Mouse (Mus musculus) brain, adult 2 months (tissue): Measurements from ENCODE around the gene Ppm1m.

Source experiments
- DNase-seq: peaks from one replicate; pipeline ENCODE4 v3.0.0; 2011; ENCODE audit warnings: low read depth, low spot score

Ppm1m gene

DNA sequence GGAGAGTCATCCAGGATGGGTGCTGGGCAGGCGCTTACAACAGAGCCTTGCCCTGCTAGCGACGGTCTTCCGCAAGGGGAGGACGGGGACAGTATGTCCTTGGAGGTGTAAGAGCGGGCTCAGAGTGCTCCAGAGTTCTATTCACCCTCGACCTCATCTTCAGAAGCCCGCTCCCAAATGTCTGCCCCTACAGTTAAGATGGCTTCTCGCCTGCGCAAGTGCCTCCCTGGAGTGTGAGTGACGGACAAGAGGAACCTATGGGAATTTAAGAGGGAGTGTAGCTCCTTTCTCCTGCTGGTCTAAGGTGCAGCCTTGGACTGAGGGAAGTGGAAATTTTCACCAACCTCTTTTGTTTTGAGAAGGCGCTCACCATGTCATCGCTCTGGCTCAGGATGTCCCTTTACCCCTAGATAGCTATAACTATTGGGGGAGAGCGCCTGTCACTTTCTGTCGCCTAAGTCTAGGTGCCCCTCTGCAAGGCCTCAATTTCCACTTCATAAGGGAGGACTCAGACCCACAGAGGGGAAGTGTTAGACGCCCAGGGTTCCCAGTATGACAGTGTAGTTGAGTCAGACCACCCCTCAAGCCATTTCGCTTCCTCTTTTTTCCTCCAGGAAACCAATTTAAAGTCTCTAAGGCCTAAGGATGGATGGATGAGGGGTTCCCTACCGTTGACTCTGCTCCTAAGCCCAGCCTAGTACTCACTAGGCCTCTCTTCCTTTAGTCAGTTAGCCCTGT, at the start of gene Ppm1m:
Ppm1m (minus strand) TSS at position 212 of the 738 bp plus-strand sequence.
- DNase-seq, result peak; percentile 40

DNA sequence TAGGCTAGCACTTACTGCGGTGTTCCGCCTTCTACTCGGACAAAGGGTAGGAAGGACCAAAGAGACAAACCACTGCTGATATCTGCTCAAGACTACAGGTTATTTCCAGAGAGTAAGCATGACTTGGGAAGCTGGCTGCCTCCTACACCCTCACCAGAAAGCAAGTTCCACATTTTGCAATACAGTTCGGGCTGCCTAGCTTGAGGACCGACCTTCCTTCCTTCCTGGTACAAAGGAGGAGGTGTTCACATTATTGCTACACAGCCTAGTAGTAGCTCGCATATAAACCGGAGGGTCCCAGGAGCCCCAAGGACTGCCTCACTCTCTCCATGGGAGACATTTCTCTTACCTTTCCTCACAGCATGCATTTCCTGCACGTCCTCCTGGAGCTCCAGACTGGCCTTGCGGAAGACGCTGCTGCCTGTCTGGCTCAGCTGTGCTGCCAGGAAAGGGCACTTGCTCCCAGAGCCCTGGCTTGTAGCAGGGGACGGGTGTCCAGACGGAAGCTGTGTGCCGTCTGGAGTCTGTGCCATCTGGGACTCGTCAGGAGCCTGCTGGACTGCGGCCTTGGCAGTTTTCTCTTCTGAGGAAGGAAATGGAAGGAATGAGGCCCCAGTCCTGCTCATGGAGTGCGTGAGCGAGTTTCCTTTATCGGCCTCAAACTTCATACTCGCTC, 43.4 kb upstream of the Ppm1m start:
- peak; percentile 95 for DNase-seq

DNA sequence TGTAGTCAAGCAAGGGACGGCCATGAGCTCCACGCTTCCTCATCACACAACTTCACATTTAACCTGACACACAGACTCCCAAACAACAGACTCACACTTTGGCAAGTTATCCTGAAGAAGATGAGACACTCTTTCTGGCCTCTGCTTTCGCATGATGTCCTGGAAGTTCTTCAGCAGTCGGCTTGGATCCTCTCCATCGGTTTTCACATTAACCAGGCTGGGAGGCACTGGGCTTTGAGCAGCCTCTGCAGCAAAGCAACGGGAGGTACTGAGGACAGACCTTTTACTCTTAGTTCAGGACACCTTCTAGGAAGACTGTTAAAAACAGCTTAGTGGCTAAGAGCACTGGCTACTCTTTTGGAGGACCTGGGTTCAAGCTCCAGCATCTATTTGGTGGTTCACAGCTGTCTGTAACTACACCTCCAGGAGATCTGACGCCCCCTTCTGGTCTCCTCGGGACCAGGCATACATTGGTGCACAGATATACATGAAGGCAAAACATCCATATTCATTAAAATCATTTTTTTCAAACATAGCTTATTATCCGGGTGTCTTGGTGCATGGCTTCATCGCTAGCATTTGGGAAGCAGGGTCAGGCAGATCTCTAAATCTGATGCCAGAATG, 42.1 kb upstream of the Ppm1m start:
- DNase-seq, result no peak

DNA sequence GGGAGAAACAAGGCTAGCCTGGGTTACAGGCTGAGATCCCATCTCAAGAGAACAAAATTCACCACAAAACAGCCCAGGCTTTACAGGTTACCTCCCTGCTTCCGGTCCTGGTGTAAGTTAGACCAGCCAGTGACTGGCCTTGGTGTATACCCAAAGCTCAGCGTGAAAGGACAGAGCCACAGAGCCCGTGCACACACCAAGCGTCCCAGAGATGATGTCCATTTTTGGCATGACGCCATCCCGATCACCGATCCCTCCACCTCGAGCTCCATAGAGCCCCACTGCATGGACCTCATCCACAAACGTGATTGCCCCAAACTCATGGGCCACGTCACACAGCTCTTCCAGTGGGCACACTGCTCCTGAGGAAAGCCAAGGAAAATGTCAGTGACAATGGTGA, 38.3 kb upstream of the Ppm1m start:
- DNase-seq, result no peak

DNA sequence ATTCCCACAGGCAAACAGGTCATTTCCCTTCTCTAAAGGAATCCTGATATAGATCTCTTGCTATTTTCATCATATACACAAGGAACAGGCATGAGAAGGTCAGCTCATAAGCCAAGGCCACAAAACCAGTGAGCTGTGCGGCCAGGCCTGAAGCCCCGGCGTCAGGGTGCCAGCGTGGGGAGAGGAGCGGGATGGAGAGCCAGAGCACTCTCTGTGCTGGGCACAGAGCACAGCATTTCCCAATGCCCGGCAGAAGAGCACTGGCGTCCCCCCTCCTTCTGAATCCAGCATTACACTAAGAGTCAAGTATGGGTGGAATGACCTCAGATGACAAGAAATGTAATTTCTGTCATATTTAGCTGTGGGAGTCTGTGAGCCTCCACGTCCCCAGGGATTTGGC, 37.9 kb upstream of the Ppm1m start:
- no peak for DNase-seq

DNA sequence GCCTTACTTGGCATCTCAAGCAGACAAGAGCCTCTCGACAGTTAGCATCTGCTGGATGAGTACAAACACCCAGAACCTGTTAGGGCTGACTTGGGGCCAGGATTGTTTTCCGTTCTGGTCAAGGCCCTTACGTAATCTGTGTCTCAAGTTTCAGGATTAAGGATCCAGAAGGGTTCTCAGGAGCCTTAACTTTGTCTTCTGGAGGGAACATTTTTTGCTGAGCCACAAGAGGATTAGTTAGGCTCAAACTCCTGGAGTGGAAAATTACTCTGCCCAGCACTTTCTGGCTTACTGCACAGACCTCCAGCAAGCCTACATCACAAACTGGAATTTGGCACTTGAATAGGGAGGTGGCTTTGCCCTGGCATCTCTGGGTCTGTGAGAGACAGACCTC, 37.3 kb upstream of the Ppm1m start:
- DNase-seq, result no peak

DNA sequence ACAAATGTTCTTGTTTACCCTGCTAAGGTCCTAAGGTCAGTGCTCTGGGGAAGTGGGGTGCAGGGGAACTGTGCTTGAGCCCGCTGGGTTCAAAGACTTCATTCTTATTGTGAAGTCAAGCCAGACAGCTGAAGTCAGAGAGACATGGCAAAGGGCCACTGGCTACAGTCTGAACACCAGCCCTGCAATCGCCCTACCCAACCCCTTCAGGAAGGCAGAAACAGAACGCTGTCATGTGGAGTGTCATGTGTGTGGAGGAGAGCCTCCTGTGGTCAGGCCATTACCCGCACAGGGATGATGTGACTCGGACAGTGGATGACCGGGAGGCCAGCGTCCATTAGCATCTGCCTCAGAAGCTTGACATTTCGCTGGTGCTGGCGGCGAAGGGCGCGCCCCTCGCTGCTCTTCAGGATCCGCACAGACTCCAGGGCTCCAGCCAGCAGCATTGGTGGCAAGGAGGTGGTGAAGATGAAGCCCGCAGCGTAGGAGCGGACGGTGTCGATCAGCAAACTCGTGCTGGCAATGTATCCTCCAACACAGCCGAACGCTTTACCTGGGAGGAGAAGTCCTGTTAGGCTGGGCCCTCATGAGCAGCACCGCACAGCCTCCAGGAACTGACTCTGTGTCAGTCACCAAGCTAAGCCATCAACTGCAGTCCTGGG, 36.7 kb upstream of the Ppm1m start:
- no peak for DNase-seq

DNA sequence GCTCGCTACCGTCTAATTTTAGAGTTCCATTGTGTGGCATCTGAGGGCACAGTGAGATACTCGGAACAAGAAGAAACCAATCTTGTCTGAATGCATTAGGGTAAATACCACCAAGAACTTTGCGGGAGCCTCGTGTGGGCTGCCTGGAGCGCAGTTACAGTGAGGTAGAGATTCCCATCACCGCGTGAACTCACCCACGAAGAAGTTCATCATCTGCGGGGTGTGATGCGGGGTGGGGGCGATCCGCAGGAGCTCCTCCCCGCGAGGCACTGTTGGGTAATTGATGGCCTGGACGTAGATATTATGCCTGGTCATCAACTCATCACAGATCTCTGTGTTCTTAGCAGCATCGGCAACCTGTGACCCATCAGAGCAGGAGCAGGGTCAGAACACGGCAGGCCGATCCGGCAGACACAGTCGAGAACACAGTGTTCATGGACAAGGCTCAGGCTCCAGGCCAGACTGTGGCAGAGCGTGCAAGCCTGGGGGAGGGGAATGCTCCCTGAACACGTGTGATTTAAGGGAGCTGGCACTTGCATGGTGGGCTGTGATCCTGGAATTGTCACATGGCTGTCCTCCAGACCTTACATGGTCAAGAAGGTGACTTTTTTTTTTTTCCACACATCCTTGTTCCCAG, 35.8 kb upstream of the Ppm1m start:
- peak; percentile 70 for DNase-seq

DNA sequence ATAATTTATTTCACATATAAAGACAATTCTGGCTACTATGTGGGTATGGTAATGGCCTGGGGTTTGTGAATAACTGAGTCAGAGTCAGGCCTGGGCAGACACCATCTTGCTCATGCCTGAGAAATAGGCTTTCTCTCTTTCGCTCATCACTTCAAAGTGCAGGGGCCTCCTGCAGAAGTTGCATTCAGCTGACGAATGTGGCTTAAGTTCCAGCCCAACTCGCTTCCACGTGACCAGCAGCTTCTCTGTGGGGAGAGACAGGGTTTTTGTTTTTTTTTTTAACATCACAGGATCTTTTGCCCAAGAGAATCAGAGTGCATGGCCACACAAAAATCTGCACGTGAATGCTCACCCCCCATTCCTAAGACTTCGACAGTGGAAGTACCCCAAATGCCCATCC, 34.4 kb upstream of the Ppm1m start:
- no peak for DNase-seq

DNA sequence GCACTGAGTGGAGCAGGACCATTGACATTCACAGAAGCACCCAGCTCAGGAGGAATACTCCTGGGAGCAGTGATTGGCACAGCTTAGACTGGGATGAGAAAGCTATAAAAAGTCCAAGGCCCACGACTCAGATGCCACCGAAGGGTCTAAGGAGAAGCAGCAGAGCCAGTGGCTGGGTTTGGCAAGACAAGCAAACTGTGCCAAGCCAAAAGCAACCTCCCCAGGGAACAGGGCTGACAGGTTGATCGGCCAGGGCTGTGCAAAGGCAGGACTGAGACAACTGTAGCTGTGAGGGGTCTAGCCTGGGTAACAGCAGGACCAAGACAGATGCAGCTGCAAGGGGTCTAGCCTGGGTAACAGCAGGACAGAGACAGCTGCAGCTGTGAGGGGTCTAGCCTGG, 33.4 kb upstream of the Ppm1m start:
- DNase-seq, result no peak

DNA sequence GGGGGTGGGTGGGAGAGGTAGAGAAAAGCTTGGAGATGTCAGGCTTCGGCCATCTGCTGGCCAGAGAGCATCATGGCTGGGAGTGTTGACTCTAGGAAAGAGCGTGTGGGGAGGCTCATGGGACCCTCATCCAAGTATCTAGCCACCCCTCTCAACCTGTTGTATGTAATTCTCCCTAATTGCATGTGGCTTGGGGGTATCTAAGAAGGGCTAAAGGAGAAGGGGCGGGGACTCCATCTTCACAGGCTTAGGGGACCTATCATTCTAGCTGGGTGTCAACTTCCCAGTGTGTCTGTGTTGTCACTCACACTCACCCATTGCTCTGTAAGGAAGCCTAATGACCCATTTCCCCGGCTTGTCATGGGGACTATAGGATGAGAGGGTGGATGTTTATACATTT, 32.3 kb upstream of the Ppm1m start:
- no peak for DNase-seq

DNA sequence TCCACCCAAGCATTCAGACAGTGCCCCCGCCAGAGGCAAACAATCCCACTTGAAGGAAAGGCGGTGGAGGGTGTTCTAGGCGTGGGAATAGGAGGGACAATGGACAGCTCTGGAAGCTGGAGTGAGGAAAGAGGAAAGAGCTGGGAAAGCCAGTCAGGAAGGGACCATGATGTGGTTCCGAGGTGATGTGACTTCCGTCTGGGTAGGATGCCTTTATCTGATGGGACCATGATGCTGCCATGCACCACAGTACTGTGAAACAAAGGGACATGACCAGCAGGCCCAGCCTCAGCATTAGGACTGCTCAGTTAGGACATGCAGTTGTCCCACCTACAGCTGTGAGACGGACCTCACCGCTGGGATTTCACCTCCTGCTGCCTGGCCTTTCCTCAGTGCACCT, 31.7 kb upstream of the Ppm1m start:
- no peak for DNase-seq

DNA sequence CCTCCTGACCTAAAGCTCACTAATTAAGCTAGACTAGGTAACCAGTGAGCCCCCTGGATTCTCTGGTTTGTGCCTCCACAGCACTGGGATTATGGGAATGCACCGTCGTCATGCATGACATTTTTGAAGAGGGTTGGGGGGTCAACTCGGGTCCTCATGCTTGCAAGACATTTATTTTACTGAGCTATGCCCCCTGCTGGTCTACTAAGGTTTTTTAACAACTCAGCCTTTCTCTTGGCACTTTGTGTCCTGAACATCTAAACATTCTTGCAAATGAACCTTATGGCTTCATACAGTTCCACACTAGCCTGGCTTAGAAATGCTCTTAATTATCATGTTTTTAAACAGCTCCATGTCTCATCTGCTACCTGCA, 31.2 kb upstream of the Ppm1m start:
- peak; percentile 45 for DNase-seq

DNA sequence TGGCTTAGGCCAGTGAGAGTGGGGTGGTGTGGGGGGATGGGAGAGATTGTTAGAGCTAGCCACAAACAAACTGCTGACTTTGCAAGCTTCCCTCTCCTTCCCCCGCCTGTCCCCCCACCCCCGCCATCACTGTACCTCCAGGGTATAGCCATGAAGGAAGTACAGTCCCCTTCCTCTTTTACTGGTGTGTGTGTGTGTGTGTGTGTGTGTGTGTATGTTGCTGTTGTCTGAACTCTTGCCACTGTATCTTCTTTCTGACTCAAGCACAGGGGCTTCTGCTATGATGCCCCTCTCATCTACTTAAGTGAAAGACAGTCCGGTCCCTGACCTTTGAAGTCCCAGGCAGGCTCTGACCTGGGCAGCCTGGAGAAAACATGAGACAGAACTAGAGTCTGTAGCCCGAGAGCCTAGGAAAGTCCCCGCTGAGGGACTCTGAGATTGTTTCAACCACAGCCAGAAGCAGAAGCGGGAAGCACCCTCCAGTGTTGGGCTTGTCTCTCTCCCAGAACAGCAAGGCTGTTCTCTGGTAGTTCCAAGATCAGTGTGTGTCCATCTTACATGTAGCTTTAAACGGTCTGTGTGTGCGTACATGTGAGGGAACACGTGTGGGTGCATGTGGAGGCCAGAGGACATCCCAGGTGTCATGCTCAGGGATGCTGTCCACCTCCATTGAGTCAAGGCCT, 30.6 kb upstream of the Ppm1m start:
- DNase-seq, result peak; percentile 48

DNA sequence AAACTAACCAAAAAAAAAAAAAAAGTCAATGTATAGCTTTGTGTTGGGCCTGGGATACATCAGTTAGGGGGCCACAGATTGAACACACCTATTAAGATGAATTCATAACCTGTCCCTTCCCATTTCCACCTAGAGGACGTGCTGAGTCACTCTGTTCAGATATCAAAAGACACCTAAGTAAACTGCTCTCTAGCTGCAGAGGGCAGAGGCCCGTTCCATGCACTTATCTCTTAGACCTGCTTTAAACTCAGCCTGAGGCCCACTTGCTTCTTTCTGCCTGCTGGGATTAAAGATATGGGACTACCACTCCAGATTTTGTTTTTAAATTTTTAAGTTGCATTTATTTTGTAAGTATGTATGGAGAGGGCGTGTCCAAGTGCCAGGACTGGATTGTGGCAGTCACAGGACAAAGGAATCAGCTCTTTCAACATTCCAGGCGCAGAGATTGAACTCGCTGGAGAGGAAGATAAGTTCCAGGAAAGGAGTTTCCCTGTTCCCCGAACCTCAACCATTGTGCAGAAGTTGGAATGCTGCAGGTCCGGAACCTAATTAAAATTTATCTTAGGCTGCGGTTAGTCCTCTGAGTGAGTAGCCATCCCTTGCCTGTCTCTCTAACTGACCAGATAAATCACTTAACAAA, 28.4 kb upstream of the Ppm1m start:
- DNase-seq, result no peak

DNA sequence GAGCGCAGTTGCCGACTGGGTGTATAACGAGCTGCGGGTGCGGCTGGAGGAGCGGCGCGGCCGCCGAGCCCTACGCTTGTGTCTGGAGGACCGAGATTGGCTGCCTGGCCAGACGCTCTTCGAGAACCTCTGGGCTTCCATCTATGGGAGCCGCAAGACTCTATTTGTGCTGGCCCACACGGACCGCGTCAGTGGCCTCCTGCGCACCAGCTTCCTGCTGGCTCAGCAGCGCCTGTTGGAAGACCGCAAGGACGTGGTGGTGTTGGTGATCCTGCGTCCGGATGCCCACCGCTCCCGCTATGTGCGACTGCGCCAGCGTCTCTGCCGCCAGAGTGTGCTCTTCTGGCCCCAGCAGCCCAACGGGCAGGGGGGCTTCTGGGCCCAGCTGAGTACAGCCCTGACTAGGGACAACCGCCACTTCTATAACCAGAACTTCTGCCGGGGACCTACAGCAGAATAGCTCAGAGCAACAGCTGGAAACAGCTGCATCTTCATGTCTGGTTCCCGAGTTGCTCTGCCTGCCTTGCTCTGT, 26.7 kb upstream of the Ppm1m start:
- peak; percentile 81 for DNase-seq

DNA sequence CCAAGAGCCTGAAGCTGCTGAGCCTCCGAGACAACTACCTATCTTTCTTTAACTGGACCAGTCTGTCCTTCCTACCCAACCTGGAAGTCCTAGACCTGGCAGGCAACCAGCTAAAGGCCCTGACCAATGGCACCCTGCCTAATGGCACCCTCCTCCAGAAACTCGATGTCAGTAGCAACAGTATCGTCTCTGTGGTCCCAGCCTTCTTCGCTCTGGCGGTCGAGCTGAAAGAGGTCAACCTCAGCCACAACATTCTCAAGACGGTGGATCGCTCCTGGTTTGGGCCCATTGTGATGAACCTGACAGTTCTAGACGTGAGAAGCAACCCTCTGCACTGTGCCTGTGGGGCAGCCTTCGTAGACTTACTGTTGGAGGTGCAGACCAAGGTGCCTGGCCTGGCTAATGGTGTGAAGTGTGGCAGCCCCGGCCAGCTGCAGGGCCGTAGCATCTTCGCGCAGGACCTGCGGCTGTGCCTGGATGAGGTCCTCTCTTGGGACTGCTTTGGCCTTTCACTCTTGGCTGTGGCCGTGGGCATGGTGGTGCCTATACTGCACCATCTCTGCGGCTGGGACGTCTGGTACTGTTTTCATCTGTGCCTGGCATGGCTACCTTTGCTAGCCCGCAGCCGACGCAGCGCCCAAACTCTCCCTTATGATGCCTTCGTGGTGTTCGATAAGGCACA, 26.1 kb upstream of the Ppm1m start:
- no peak for DNase-seq

DNA sequence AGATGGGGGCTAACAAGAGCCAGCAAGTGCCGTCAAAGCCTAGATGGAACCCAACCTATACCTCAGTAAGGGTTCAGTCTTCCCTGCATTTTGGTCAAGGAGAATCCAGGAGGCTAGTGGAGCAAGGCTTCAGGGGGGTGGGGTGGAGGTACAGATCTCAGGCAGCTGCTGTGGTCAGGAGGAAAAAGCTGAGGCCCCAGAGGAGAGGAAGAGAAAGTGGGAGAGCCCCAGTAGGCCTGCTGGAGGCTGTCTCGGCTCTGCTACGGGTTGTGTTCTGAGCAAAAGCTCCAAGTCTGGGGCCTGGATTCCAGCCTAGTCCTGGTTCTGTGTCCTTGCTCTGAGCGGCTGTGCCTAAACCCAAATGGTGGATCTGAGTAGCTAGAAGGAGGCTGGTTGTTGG, 23.4 kb upstream of the Ppm1m start:
- DNase-seq, result no peak

DNA sequence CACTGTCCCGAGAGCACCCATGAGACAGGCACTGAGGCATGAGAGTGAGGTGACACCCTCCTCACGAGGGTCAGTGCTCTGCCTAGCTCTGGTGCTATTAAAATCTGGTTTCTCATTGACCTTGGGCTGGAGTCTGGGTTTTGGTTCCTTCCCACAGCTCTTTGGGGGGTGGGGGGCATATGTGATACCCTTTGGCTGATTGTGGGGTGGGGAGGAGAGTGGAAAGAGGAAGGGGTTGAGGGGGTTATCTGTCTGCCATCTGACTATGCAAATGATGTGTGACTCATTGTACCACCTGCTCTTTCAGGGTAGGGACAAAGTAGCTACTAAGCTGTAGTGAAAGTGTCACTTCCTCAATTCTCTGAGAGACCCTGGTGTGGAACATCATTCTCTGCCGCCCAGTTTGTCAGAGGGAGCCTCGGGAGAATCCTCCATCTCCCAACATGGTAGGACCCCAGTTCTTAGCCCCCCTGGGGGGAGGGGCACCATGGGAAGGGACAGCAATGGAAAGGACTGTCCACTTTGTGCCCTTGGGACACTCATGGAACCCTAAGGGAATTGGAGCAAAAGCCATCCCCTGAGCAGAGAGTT, 22.8 kb upstream of the Ppm1m start, which contains the start of gene Tlr9:
Tlr9 (plus strand) TSS at position 338 of the 591 bp plus-strand sequence.
- DNase-seq, result no peak
